Mouse (Mus musculus) myocyte (in vitro differentiated cells): ENCODE measurements around the gene Lrrtm3.

Experiments used
- E2F4 ChIP-seq: IDR thresholded peaks from one replicate; pipeline ENCODE4 v1.6.1; 2011; ENCODE audit warnings: mild to moderate bottlenecking, control low read depth, moderate library complexity; ENCODE audit not compliant: insufficient read depth
- MAX ChIP-seq: IDR thresholded peaks from one replicate; pipeline ENCODE4 v1.6.1; 2011; ENCODE audit warnings: low read depth, mild to moderate bottlenecking, control low read depth
- MYOD1 ChIP-seq, 3 experiments: IDR thresholded peaks; one replicate each; pipeline ENCODE4 v1.6.1; 2011; ENCODE audit warnings: control low read depth in 2 of 3, low read depth in 2 of 3, mild to moderate bottlenecking in 2 of 3, moderate library complexity in 1 of 3; ENCODE audit not compliant: insufficient read length in 2 of 3, control insufficient read depth in 1 of 3
- POLR2A ChIP-seq: IDR thresholded peaks from one replicate; pipeline ENCODE4 v1.6.1; 2011; ENCODE audit warnings: low read depth, mild to moderate bottlenecking, control low read depth, moderate library complexity; ENCODE audit not compliant: insufficient read length
- POLR2AphosphoS2 ChIP-seq: IDR thresholded peaks from one replicate; pipeline ENCODE4 v1.6.1; 2011; ENCODE audit warnings: low read depth, control low read depth; ENCODE audit not compliant: insufficient read length
- USF1 ChIP-seq: IDR thresholded peaks from one replicate; pipeline ENCODE4 v1.6.1; 2011; ENCODE audit warnings: low read depth, mild to moderate bottlenecking, control low read depth, moderate library complexity

DNA sequence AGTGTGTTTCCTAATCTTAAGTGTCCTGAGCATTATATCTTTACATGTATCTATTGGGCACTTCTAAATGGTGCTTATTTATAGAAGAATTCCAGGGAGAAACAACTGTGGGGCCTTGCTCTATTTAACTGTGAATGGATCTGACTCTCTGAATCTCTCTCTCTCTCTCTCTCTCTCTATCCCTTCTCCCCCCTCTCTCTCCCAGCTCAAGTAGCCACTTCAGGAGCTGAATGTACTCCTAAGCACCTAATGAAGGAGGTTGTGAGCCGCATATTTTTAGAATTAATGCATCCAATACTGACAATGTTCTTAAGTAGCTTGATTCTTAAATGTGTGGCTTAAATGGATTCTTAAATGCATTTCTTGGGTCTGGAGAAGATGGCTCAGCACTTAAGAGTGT, 138.6 kb downstream of the Lrrtm3 start:
- TF ChIP-seq POLR2AphosphoS2 (no peak), MAX (no peak), USF1 (no peak), POLR2A (no peak), MYOD1 (IDR thresholded peaks at IDR 0.05; ENCODE audit: control insufficient read depth in 1 of 3, insufficient read length in 2 of 3, low read depth in 2 of 3) (no peak), E2F4 (no peak)
